Mouse (Mus musculus) megakaryocyte-erythroid progenitor cell, adult 5-6 weeks (primary cell): Measurements from ENCODE around the gene Ucp3. TPM values are rescaled to one million over a fixed set of nuclear protein-coding genes. Genes with fewer than 3 reads are reported as not detected.

ENCODE experiments used
- ATAC-seq: replicated peaks from 2 replicates; pipeline ENCODE4 v1.8.0; 2016; ENCODE audit warnings: mild to moderate bottlenecking, inconsistent platforms; ENCODE audit not compliant: severe bottlenecking, poor library complexity, low FRiP score, low TSS enrichment
- total RNA-seq, 2 experiments: library from RNA; stranded (forward) in 1 of 2; stranded (reverse) in 1 of 2; fragments of 200-1000, 215-1000 nt in 1 of 2; fragments of >200 nt in 1 of 2; fragmentation: Nextera tagmentation in 1 of 2; gene quantifications; 2 replicates each; pipeline ENCODE4 v1.2.3; 2014 to 2017

The Ucp3 gene
- total RNA-seq, 2 experiments from 2014 or later: not detected

GRCm38 (mm10) chr7:100496791-100497190 is 24.0 kb downstream of the Ucp3 start:
- ATAC-seq: no peak

GRCm38 (mm10) chr7:100497402-100497801 is 24.6 kb downstream of the Ucp3 start:
- no peak for ATAC-seq

DNA sequence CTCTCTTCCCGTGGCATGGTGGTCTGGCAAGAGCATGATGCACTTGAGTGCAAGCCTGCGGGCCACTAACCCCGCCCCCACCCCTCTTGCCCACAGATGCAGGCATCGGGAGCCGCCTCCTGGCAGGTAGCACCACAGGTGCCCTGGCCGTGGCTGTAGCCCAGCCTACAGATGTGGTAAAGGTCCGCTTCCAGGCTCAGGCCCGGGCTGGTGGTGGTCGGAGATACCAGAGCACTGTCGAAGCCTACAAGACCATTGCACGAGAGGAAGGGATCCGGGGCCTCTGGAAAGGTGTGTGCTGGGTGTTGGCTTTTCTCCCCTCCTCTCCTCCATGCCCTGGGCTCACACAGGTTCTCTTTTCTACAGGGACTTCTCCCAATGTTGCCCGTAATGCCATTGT is 25.2 kb downstream of the Ucp3 start:
- no peak for ATAC-seq

GRCm38 (mm10) chr7:100499465-100499864 is 26.7 kb downstream of the Ucp3 start:
- no peak for ATAC-seq

DNA sequence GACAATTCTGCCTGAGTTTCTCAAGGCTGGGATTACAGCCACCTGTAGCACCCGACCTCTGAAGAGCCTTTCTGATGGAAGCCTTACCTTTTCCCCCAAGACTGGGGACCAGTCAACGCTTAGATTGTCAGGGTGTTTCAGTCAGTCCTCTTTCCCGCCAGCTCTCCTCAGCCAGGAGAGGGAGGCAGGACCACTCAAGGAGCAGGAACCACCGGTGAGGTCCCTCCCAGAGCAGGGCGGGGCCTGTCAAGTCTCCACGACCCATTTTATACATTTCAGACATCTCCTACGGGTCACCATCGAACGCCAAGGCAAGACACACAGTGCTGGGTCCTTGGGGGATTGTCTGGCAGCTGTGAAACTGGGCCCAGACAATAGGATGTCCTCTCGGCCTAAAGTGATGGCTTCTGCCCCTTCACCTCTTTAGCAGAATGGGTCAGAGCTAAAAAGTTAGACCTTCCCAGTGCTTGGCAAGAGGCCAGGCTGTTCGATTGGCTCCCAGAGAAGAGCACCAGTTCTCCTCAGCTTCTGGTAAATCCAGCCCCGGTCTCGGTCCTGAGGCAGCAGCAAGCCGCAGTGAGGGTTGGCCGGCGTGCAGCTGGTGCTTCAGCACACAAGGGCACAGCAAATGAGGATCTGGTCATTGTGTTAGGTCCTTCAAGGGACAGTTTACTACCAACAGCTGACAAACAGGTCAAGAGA is 27.6 kb downstream of the Ucp3 start:
- no peak for ATAC-seq

DNA sequence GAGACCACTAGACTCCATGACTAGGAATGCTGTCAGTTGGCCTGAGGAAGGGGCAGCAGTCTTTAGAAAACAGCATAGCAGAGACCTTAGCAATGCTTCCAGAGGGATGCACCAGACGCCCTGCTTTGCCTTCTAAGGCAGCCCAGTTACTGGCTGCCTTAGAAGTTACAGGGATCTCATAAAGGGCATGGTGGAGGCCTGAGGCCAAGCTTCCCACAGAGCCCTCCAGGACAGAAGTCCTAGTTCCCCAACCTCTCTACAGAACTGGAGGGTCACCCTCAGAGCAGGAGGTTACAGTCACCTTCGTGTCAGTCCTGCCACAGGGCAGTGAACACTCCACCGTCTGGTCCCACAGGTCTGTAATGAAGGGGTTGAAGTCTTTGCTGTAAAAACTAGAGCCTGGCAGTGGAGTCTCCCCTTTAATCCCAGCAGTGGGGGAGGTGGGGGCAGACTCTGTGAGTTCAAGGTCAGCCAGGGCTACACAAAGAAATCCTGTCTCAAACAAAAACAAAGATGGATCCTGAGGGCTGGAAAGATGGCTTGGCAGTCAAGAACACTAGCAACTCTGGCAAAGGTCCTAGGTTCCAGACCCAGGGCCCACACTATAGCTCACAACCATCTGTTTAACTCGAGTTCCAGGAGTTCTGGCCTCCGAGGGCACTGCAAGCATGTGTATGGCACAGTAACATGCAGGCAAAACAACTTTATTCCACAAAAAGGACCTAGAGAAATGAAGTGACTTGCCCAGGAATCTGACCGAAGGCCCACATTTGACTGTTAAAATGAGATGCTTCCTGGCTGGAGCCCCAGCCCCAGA is 28.4 kb downstream of the Ucp3 start:
- ATAC-seq: no peak

DNA sequence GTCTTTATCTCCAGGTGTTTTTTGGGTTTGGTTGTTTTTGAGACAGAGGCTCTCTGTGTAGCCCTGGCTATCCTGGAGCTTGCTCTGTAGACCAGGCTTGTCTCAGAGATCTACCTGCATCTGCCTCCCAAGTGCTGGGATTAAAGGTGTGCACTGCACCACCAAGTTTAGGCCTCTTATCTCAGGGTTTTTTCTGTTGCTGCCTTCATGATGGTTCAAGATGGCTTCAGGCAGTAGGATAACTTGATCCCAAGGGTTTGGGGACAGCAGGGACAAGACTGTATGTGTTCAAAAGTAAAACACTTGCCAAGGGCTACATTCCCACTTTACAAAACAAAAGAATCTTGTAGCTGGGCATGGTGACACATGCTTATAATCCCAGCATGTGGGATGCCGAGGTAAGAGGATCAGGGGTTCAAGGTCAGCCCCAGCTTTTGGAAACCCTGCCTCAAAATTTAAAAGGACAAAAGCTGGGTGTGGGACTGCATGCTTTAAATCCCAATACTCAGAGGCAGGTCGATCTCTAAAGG is 29.1 kb downstream of the Ucp3 start:
- ATAC-seq: no peak

GRCm38 (mm10) chr7:100502374-100502922 is 29.7 kb downstream of the Ucp3 start:
- ATAC-seq: peak; percentile 11; the same call in 1 of the 2 replicates

DNA sequence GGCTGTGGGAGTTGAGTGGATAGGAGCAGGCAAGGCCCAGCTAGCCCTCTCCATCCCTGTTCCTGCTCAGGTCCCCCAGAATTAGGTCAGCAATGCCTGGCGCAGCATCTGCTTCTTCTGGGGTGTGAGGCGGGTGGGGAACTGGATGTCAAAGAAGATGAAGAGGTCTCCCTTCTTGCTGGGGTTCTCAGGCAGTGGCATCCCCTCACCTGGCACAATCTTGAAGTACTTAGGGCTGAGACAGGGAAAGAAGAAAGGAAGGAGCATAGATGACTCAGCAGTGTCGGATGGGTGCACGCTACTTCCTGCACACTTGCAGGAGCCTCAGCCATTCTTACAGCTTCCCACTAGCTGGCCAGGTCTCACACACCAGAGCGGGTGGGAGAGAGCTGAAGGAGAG is 30.3 kb downstream of the Ucp3 start:
- ATAC-seq: 0 out of 2 replicates have a peak, but pooled peaks have one; percentile 4

DNA sequence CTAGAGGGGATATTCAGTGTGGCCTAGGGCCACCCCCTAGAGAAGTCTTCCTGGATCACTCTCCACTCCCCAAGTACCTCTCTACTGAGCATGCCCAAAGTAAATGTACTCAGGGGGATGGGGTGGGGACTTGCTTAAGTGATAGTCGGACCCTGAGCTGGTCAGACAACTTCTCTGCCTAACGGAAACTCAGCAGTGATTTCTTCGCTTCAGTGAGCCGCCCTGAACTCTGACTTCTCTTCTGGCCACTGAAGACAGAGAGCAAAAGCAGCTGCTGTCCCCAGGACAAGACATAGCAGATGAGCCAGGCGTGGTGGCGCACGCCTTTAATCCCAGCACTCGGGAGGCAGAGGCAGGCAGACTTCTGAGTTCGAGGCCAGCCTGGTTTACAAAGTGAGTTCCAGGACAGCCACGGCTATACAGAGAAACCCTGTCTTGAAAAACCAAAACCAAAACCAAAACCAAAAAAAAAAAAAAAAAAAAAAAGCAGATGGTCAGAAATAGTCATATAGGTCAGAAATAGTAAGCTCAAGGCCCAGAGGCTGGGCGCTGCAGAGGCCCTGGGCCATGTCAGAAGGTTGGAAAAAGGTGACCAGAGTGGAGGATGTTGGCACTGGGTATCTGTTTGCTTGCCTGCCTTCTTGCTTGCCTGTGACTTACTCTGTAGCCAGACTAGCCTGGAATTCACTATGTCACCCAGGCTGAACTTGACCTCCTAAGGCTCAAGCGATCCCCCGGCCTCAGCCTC is 32.1 kb downstream of the Ucp3 start:
- no peak for ATAC-seq

DNA sequence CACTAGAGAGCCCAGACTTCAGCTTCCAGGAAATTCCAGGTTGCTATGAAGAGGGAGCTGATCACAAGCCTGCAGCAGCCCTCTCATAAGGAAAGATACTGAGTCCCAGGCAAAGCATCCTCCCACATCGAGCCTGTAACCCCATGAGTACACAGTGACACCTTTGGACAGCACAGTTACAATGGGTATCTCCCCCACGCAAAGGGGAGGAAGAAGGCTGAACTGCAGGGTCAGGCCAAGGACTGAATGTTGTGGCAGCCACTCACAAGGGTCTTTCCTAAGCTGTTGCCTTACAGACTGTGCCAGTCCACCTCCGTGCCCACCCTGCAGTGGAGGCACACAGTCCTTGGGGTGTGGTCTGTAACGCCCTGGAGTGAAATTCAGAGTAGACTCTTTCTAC is 33.7 kb downstream of the Ucp3 start:
- ATAC-seq: no peak

- ATAC-seq: no peak
Measured at GRCm38 (mm10) chr7:100508670-100509069, 35.9 kb downstream of the Ucp3 start.

- ATAC-seq: no peak
Measured at GRCm38 (mm10) chr7:100511602-100512001, 38.8 kb downstream of the Ucp3 start.

- ATAC-seq: 0 out of 2 replicates have a peak, but pooled peaks have one; percentile 32
Measured at GRCm38 (mm10) chr7:100514573-100514972, 41.8 kb downstream of the Ucp3 start, which contains the start of gene Dnajb13. Gene Dnajb13, minus strand, starts transcription at chr7:100514960.

GRCm38 (mm10) chr7:100520204-100520603 is 47.4 kb downstream of the Ucp3 start:
- 0 out of 2 replicates have a peak, but pooled peaks have one; percentile 38 for ATAC-seq

DNA sequence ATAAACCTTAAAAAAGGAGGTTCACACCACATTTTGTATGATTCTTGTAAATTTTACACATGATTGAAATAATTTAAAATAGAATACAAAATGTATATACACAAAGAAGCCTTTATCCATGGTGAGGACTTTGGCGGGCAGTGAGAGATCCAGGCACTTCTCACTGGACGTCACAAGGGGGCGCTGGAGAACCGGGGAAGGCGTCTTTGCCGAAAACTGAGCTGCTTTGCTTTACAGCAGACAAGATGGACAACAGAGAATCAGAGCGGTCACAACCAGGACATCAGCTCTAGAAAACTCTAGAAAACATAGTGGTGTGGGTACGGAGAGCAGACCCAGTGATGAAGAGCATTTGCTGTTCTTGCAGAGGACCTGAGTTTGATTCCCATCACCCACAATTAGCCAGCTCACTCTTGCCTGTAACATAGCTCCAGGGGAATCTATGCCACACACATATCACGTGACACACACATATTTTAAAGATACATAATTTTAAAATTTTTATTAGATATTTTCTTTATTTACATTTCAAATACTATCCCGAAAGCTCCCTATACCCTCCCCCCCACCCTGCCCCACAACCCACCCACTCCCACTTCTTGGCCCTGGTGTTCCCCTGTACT is 48.0 kb downstream of the Ucp3 start:
- peak; percentile 78; the same call in 1 of the 2 replicates for ATAC-seq

DNA sequence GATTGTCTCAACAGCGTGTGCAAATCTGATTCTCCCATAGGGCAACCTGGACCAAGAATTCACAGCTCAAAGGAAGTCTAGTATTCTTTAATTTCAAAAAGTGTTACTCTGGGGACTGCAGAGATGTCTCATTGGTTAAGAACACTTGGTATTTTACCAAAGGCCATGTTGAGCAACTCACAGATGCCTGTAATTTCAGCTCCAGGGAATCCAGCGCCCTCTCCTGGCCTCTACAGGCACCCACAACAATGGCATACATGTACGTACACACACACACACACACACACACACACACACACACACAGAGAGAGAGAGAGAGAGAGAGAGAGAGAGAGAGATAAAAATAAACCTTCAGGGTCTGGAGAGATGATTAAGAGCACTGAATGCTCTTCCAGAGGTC is 49.4 kb downstream of the Ucp3 start:
- ATAC-seq: no peak

DNA sequence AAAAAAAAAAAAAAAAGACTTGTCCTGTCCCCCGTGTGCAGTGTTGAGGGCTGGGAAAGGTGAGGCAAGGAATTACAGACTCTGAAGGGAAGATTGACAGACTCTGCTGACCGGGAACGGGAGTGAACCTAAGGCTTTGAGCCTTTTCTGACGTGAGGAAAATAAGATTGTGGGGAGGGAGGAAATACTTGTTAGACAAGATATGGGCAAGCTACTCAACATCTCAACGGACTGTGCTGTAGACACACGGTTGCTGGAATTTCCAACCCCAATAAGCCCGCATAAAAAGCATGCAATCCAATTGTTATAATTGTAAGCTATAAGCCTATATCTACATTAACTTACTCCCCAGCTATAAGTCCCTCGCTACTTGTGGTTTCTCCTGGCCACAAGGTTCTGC is 51.9 kb downstream of the Ucp3 start:
- no peak for ATAC-seq

DNA sequence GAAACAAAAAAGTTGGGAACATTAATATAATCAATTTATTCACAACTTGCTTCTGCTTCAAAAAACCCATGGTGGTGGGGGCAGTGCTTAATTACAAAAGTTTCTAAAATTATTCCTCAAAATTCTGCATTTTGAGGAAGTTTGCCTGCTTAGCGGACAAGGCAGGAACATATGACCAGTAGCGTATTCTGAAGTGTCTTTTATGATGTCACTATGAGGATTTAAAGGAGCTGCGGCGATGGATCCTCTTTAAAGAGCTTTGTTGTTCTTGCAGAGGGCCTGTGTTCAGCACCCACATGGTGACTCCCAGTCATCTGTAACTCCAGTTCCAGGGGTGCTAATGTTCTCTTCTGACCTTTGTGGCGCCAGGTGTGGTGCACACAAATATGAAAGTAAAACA is 58.0 kb downstream of the Ucp3 start:
- ATAC-seq: no peak
